Mouse (Mus musculus) induced T-regulatory cell, adult 2 months (primary cell): ENCODE results near the gene Gucy2g.
"Not testable (repeated sequence)": the region's sequence is repeated elsewhere in the genome, so short reads cannot be mapped to it uniquely, and the experiment has no call there.

Experiments used
- DNase-seq: peaks from one replicate; pipeline ENCODE4 v3.0.0-alpha.2; 2012; ENCODE audit warnings: low read depth

Gucy2g gene

DNA sequence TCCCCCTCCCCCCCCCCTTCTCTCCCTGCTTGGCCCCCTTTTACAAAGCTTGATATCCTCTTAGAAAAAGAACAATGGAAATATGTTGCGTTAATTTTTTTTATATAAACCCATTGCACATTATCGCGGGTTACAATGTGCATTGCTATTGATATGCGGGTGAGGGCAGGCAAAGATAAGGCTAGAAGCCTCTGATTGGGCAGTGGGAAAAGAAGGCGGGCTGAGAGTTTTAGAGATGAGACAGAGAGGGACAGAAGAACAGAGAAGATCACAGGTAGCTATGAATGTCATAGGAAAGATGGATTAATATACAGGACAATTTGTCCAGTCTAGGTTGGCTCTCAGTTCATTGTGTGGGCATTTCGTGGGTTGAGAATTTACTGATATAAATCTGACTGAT, 33.8 kb downstream of the Gucy2g start:
- DNase-seq: no peak

DNA sequence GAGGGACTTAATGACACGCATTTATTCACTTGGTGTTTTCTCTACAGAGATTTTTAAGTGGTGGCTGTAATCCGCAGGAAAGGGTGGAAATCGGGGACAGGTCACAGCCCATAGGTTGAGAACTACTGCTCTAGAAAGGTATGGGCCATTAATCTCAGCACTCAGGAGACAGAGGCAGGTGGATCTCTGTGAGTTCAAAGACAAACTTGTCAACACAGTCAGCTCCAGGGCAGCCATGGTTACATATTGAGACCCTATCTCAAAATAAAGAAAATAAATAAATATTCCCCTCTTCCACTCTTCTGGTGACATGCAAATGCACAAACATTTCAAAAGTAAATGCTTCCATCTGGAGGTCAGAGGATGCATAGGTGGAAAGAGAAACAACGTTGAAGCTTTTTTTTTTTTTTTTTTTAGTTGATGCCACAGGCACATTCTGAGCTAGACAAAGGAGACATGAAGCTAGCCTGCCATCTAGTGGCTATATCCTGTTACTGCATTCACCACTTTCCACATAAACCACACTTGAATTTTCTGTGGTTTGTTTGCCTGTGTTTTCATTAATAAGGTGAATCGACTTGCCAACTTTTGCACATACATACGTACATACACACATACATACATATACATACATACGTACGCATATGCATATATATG, 34.4 kb downstream of the Gucy2g start:
- DNase-seq: peak; percentile 78

DNA sequence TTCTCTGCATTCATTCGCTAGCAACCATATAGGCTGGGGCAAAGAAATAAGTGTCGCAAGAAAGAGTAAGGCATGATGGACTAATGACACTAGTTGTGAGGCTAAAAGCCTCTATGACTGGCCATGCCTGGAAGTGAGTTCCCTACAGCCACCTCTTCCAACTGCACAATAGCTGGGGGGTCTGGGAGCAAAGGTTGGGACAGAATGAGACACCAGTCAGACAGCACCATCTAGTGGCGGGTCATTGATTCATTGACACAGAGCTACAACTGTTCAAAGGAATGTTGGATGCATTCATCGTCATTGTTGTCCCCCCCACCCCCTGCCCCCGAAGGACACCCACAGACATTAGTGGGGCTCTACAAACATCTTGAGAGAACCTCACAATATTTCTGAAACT, 42.7 kb downstream of the Gucy2g start:
- peak; percentile 46 for DNase-seq

GRCm38 (mm10) chr19:55195574-55195973, 45.5 kb downstream of the Gucy2g start:
- no peak for DNase-seq

DNA sequence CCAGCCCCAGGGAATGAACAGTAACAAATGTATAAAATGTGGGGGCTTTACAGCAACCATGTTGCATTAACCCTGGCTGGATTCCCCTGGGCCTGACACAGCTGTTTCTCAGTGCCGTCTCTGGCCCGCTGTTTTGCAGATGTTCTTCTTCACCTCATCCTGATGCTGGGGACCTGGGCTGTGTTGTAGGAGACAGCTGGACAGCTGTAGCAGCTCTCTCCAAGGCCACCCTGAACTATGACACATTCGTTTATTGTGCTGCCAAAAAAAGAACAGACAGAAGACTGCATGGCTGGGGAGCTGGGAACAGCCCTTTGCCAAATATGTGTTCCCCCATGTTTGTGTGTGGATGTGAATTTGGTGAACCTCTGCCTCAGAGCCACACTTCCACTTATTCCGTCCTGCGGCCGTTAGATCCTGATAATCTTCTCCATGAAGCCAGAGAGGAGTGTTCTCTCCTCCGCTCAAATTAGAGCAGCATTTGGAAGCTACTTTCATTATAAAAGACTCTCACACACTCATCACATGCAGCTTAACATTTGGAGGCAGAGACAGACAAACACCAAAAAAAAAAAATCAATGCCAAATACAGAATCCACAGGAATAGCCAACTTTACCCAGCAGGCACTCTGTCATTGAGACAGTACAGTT, 46.4 kb downstream of the Gucy2g start:
- no peak for DNase-seq

- no peak for DNase-seq
Measured at GRCm38 (mm10) chr19:55193717-55194394, 47.2 kb downstream of the Gucy2g start.

DNA sequence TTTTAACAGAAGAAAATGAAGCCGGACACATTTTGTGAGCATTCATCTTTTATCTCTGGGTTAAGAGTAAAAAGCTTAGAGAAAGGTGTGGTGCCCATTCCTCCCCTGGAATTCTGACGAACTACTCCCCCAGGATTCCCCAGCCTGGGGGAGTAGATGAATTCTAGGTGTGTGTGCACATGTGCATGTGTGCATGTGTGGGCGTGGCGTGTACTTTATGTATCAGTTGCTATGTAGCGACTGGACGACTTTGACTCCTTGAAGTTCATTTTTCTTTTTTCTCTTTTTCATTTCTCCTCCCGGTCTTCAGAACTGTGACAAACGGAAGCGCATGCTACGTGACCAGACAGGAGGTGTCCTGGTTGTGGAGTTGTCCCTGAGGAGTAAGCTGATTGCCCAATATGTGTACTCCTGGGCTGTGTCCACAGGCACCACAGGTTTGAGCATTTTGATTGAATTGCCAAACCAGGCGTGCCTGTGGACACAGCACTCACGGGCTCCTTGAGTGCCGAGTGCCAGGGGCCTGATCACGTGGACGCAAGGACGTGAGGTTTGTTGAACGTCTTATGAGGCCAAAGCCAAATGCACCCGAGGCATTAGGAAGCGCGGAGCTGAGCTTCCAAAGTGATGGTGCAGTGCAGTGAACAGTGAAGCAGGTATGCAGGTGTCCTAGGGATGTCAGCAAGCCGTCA, 48.6 kb downstream of the Gucy2g start:
- no peak for DNase-seq

- no peak for DNase-seq
Measured at GRCm38 (mm10) chr19:55191596-55191995, 49.4 kb downstream of the Gucy2g start.

- no peak for DNase-seq
Measured at GRCm38 (mm10) chr19:55190065-55190464, 51.0 kb downstream of the Gucy2g start.

DNA sequence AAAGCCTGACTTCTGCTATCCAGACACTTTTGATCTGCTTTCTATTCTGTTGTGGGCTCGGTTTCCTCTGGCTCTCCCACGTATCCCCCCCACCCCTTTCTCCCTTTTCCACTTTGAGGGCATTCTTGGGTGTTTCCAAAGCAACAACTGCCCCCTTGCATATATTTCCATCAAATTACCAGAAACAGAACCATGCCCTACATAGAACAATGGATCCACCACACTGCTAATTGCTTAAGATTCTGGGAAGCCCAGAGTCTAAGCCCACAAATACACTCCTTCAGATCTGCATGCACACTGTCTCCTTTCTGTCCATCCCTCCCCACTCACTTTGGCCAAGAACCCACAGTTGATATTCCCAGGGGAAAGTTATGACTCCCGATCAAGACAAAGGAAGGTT, 55.4 kb downstream of the Gucy2g start:
- no peak for DNase-seq

DNA sequence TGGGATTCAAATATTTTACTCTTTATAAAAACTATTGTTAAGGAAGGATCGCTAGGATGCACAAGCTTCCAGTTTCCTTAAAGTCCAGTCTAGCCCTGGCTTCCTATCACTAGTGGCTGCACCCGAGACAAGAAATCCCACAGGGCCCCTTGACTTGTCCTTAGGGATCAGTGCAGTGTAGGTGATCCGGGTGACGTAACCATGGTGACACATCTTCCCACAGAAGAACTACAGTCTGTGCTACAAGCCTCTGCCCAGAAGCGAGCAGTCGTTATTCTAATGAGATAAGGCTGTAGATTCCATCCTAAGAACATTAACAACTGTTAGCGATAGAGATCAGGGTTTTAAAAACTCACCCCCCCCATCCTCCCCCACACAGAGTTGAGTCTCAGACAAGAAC, 56.0 kb downstream of the Gucy2g start:
- DNase-seq: no peak

DNA sequence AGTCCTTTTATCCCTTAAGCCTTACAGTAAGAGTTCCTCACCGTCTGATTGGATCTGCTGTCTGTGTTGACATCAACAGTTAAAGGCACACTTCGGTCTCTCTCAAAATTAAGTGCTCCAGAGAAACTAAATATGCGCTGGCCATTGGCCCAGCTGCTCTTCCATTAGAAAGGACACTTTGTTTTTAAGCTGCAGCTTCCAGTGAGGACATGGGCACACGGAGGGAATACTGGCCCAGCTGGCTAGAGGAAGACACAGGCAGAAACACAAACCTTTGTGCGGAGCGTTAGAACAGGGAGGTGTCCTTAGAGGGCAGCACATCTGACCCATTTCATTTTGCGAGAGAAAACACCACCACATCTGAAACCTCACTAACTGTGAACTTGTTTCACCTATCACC, 56.6 kb downstream of the Gucy2g start:
- DNase-seq: no peak

DNA sequence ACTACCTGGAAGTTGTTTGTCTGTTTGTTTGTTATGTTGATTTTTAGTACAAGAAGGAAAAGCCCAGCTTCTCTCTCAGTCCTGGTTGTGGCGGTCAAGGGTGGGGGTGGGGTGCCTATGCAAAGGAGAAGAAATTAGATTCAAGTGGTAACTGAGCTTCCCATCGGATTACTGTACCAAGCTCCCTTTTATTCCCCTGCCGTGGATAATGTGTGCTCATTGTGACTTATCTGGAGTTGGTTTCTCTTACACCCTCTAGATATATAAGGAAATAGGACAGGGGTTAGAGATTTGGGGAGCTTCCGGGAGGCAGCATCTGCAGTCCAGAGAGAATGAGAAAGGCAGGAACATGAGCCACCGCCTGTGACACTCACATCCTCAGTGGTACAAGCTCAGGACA, 60.6 kb downstream of the Gucy2g start, which contains the start of gene Tectb:
TSS of gene Tectb (plus strand) at position 301 of the 400 bp plus-strand sequence.
- DNase-seq: no peak

DNA sequence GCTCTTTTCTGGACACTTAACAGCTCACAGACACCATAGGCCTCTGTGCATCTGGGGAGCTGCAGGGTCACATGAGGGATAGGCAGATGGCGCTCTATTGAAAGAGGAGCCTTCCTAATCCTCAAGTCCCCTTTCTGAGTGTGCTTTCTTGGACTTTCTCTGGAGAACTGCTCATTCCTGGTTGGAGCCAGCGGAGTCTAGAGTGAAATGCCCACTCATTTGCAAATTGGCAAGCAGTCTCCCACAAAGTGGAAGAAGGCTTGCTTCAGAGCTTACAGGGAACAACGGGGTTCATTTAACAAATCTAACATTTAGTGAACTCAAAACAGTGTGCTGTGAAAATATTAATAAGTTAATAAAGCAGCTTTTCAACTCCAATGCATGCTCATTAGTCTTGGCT, 63.9 kb downstream of the Gucy2g start:
- no peak for DNase-seq

DNA sequence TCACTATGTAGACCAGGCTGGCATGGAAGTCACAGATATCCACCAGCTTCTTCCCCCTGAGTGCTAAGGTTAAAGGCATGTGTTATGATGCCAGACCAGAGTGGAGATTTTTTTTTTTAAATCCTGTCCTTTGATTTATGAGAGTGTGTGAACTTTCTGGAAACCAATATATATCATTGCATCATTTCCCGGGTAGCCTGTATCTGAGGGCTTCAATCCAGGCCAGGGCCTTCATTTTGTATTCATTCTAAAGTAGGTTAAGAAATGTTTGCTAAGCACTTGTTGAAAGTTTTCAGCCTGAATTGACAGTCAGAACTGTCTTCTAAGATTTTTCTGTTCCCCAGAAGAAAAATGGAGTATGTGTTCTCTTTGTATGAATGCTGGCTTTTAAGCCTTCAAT, 69.5 kb downstream of the Gucy2g start:
- DNase-seq: no peak

DNA sequence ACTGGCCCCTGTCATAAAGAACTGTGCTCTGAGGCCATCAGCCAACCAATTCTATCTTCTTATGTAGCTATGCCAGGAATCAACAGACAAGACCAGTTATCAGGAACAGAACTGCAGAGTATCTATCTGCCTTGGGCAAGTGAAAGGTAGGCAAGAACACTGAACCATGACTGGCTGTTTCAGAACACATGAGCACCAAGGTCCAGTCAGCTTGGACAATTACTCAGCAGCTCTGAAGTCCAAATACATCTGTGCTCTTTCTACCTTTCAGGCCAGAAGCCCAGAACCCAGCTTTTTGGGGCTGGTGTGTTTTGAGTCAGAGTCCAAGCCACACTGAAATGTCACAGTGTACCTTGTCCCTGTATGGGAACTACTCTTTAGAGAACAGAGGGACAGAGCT, 70.6 kb downstream of the Gucy2g start:
- no peak for DNase-seq

- DNase-seq: not testable (repeated sequence)
Measured at GRCm38 (mm10) chr19:55169236-55169729, 71.8 kb downstream of the Gucy2g start.

DNA sequence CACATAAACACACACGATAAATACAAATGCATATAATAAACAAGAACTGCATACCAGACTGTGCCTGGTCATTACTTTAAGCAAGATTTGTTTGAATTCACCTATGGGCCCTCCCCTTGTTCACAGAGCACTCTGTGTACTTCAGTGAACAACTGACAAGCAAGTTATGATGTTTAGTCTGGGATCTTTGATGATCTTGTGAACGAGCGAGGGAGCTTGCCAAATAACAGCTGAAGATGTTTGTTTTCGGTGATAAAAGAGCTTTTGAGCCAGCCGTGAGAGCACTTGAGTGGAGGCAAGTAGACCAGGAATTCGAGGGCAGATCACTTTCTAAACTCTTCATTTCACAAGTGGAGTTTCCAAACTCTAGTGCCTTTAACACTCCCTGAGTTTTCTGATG, 72.7 kb downstream of the Gucy2g start:
- no peak for DNase-seq

DNA sequence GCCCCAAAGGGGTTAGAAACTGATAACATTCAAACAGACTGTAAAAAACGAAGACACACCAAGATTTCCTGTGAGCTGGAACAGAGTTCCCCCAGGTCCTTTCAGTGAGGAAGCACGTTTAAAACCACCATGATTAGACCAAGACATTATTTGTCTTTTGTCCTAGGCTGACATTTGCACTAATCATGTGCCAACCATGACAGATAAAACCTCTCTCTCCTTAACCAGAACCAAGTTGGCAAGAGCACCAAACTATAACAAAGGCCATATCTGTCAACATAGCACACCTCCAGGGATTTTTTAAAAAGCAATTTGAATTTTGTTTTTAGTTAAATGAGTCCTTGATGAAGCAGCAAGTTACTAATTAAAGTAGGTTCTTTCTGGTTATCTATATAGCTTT, 73.3 kb downstream of the Gucy2g start:
- DNase-seq: no peak

- no peak for DNase-seq
Measured at GRCm38 (mm10) chr19:55166741-55167140, 74.3 kb downstream of the Gucy2g start.

- DNase-seq: no peak
Measured at GRCm38 (mm10) chr19:55165954-55166353, 75.1 kb downstream of the Gucy2g start.

- no peak for DNase-seq
Measured at GRCm38 (mm10) chr19:55165183-55165865, 75.7 kb downstream of the Gucy2g start.
